Mouse (Mus musculus) erythroblast, embryonic 14.5 days (primary cell): Measurements from ENCODE around the gene Adamtsl5.

Experiments used
- GATA1 ChIP-seq: IDR thresholded peaks from 2 replicates; pipeline ENCODE4 v1.6.1; 2012; ENCODE audit warnings: low read length, inconsistent platforms, mixed read lengths
- TAL1 ChIP-seq: IDR thresholded peaks from 3 replicates; pipeline ENCODE4 v1.6.1; 2012; ENCODE audit warnings: low read length, inconsistent platforms, mixed read lengths

DNA sequence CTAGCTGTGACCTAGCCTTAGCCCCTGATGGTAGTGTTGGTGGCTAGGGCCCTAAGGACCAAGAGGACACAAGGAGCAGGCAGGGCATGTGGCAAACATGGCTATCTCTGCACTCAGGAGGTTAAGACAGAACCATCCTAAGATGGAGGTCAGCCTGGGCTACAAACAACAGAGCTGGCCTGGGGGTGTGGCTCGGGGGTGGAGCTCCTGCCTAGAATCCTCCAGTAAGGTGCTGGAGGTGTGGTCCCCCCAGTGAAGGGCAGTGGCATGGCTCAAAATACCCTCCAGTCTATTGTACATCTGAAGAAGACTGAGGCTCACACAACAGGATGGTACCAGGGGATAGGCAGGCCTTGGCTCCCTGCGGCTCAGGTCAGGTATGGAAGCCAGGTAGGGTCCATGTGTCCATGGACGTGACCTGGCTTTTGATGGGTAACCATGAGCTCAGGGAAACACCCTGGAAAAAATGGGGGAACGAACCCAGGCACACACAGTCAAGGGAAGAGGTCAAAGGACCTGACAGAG lies 36.0 kb upstream of the Adamtsl5 start:
- TF ChIP-seq GATA1 (no peak), TAL1 (no peak)
